Mouse (Mus musculus) CH12.LX (cell line): Measurements from ENCODE around the gene Cdk15. TPM values are rescaled to one million over a fixed set of nuclear protein-coding genes. Genes with fewer than 3 reads are reported as not detected.

Source experiments
- DNase-seq: peaks from one replicate; pipeline ENCODE4 v3.0.0-alpha.2; 2013; ENCODE audit errors: extremely low read depth
- H3K27ac ChIP-seq: 2 replicates; pipeline ENCODE4 v1.5.1; 2012; ENCODE audit warnings: low read depth, mild to moderate bottlenecking, control low read depth, moderate library complexity; ENCODE audit not compliant: insufficient read depth
- H3K27me3 ChIP-seq: replicated peaks from 2 replicates; pipeline ENCODE3; 2012; ENCODE audit warnings: inconsistent platforms
- H3K36me3 ChIP-seq, 2 experiments: replicated peaks in 1 of 2; 2 replicates each; pipeline versions ENCODE3 to v1.6.1; 2012; ENCODE audit warnings: inconsistent platforms in 1 of 2, low read length in 1 of 2, mild to moderate bottlenecking in 1 of 2, mixed read lengths in 1 of 2, moderate library complexity in 1 of 2; ENCODE audit not compliant: control insufficient read depth in 1 of 2, insufficient read depth in 1 of 2
- H3K4me1 ChIP-seq, 2 experiments: 2 replicates each; pipeline ENCODE4 v1.6.1; 2012; ENCODE audit warnings: inconsistent platforms in 1 of 2, moderate library complexity in 1 of 2; ENCODE audit not compliant: insufficient read depth in 2 of 2, control insufficient read depth in 1 of 2
- H3K4me2 ChIP-seq: 2 replicates; pipeline ENCODE4 v1.6.1; 2012; ENCODE audit warnings: low read depth, mild to moderate bottlenecking, control low read depth; ENCODE audit not compliant: poor library complexity, insufficient read depth, severe bottlenecking
- H3K4me3 ChIP-seq, 3 experiments: fragments of 150-350 bp in 1 of 3; sonication (generic) in 1 of 3; replicated peaks in 1 of 3; 2 replicates each; pipeline versions ENCODE3 to v1.5.1; 2011 to 2012; ENCODE audit warnings: low read depth in 2 of 3, low read length in 2 of 3, mild to moderate bottlenecking in 2 of 3, moderate library complexity in 2 of 3, control low read depth in 1 of 3, improper control_type of control experiment in 1 of 3, inconsistent platforms in 1 of 3, mixed read lengths in 1 of 3; ENCODE audit not compliant: poor library complexity in 1 of 3
- H3K79me2 ChIP-seq: replicated peaks from 2 replicates; pipeline ENCODE4 v1.6.1; 2012; ENCODE audit warnings: mild to moderate bottlenecking, moderate library complexity; ENCODE audit not compliant: control insufficient read depth, poor library complexity, insufficient read depth, severe bottlenecking; ENCODE audit errors: extremely low read depth
- H3K9ac ChIP-seq: 2 replicates; pipeline ENCODE4 v1.6.1; 2012; ENCODE audit warnings: low read depth, mild to moderate bottlenecking, control low read depth, moderate library complexity; ENCODE audit not compliant: insufficient read depth
- H3K9me3 ChIP-seq: replicated peaks from 2 replicates; pipeline ENCODE3; 2012; ENCODE audit warnings: low read length, inconsistent platforms, mixed read lengths
- CTCF ChIP-seq, 2 experiments: IDR thresholded peaks in 1 of 2; conservative IDR thresholded peaks in 1 of 2; 2 replicates each; pipeline ENCODE4 v1.5.1; 2011 to 2012; ENCODE audit warnings: low read depth in 2 of 2, low read length in 2 of 2, improper control_type of control experiment in 1 of 2, inconsistent platforms in 1 of 2, mild to moderate bottlenecking in 1 of 2, moderate library complexity in 1 of 2
- E2F4 ChIP-seq: IDR thresholded peaks from 2 replicates; pipeline ENCODE4 v1.6.1; 2011; ENCODE audit warnings: low read depth, low read length, improper control_type of control experiment; ENCODE audit not compliant: insufficient replicate concordance
- ETS1 ChIP-seq: conservative IDR thresholded peaks from 2 replicates; pipeline ENCODE4 v1.6.1; 2012; ENCODE audit warnings: low read depth, mild to moderate bottlenecking, inconsistent platforms, low read length, improper control_type of control experiment, moderate library complexity
- GABPA ChIP-seq: IDR thresholded peaks from 2 replicates; pipeline ENCODE4 v1.6.1; 2012; ENCODE audit warnings: low read depth, low read length, improper control_type of control experiment, inconsistent platforms; ENCODE audit not compliant: insufficient replicate concordance
- HCFC1 ChIP-seq: IDR thresholded peaks from 2 replicates; pipeline ENCODE4 v1.6.1; 2012; ENCODE audit warnings: low read depth, mild to moderate bottlenecking, inconsistent platforms, low read length, improper control_type of control experiment
- IRF4 ChIP-seq: IDR thresholded peaks from 2 replicates; pipeline ENCODE4 v1.6.1; 2014; ENCODE audit warnings: low read depth, mild to moderate bottlenecking, inconsistent platforms, low read length, improper control_type of control experiment
- JUN ChIP-seq: IDR thresholded peaks from 2 replicates; pipeline ENCODE4 v1.6.1; 2011; ENCODE audit warnings: low read depth, mild to moderate bottlenecking, low read length, improper control_type of control experiment, moderate library complexity; ENCODE audit not compliant: insufficient read depth
- MAFK ChIP-seq: IDR thresholded peaks from 2 replicates; pipeline ENCODE4 v1.6.1; 2011; ENCODE audit warnings: low read length, improper control_type of control experiment; ENCODE audit not compliant: insufficient replicate concordance
- MAX ChIP-seq: IDR thresholded peaks from 2 replicates; pipeline ENCODE4 v1.6.1; 2011; ENCODE audit warnings: low read length, improper control_type of control experiment
- MAZ ChIP-seq: IDR thresholded peaks from 2 replicates; pipeline ENCODE4 v1.6.1; 2012; ENCODE audit warnings: low read depth, mild to moderate bottlenecking, inconsistent platforms, low read length, improper control_type of control experiment, moderate library complexity
- MYC ChIP-seq: IDR thresholded peaks from 2 replicates; pipeline ENCODE4 v1.6.1; 2011; ENCODE audit warnings: low read depth, mild to moderate bottlenecking, improper control_type of control experiment, low read length
- NELFE ChIP-seq: IDR thresholded peaks from 2 replicates; pipeline ENCODE4 v1.6.1; 2011; ENCODE audit warnings: low read depth, low read length, improper control_type of control experiment
- POLR2A ChIP-seq: IDR thresholded peaks from 2 replicates; pipeline ENCODE4 v1.6.1; 2011; ENCODE audit warnings: low read depth, mild to moderate bottlenecking, improper control_type of control experiment, low read length
- POLR2AphosphoS2 ChIP-seq: IDR thresholded peaks from 2 replicates; pipeline ENCODE4 v1.6.1; 2011; ENCODE audit warnings: low read depth, low read length, improper control_type of control experiment
- RAD21 ChIP-seq: IDR thresholded peaks from 2 replicates; pipeline ENCODE4 v1.6.1; 2011; ENCODE audit warnings: low read depth, mild to moderate bottlenecking, low read length, improper control_type of control experiment, moderate library complexity
- RCOR1 ChIP-seq: conservative IDR thresholded peaks from 2 replicates; pipeline ENCODE4 v1.6.1; 2012; ENCODE audit warnings: low read depth, mild to moderate bottlenecking, inconsistent platforms, low read length, improper control_type of control experiment
- SIN3A ChIP-seq: IDR thresholded peaks from 2 replicates; pipeline ENCODE4 v1.6.1; 2012; ENCODE audit warnings: low read length, improper control_type of control experiment, inconsistent platforms
- TCF12 ChIP-seq: IDR thresholded peaks from 2 replicates; pipeline ENCODE4 v1.6.1; 2014; ENCODE audit warnings: low read depth, mild to moderate bottlenecking, inconsistent platforms, low read length, improper control_type of control experiment
- USF2 ChIP-seq: conservative IDR thresholded peaks from 2 replicates; pipeline ENCODE4 v1.6.1; 2011; ENCODE audit warnings: low read depth, low read length, improper control_type of control experiment
- ZC3H11A ChIP-seq: IDR thresholded peaks from 2 replicates; pipeline ENCODE4 v1.6.1; 2012; ENCODE audit warnings: low read depth, mild to moderate bottlenecking, inconsistent platforms, low read length, improper control_type of control experiment
- ZNF384 ChIP-seq: IDR thresholded peaks from 2 replicates; pipeline ENCODE4 v1.6.1; 2012; ENCODE audit warnings: low read depth, low read length, improper control_type of control experiment, inconsistent platforms
- dilution Hi-C: fragments of 300-500 bp; cut with MboI; formaldehyde crosslinking; loops from 2 replicates; pipeline ENCODE4 v1.14.3; 2020; ENCODE audit warnings: low sequenced_read_pairs; ENCODE audit not compliant: extremely low pct_unique_long_range_greater_than_20kb, extremely low pct_ligation_motif_present
- in situ Hi-C: fragments of 300-500 bp; cut with MboI; formaldehyde crosslinking; loops from 3 replicates; pipeline ENCODE4 v1.14.3; 2019; ENCODE audit warnings: low sequenced_read_pairs, low pct_ligation_motif_present, low pct_unique_long_range_greater_than_20kb, mixed read lengths
- polyA plus RNA-seq: library from polyadenylated mRNA; unstranded; fragments of >175 nt; gene quantifications from 2 replicates; pipeline ENCODE4 v1.2.1, GENCODE M21; 2012; ENCODE audit warnings: low read depth; ENCODE audit not compliant: insufficient read length
- total RNA-seq, 2 experiments: library from RNA; depleted of rRNA; stranded (reverse); fragments of 300-350 nt in 1 of 2; fragments of >200 nt in 1 of 2; gene quantifications; 2 replicates each; pipeline ENCODE4 v1.2.3; 2012 to 2014

The Cdk15 gene
- total and polyA plus RNA-seq, 3 experiments: 0.13 TPM; not detected in 2

- Histone ChIP-seq H3K4me3 (no peak overlapping the region), H3K79me2 (no peaks in the 10 kb centered on the region)
- dilution Hi-C loops: no loop called here
- TF ChIP-seq SIN3A (no peak), ZNF384 (no peak), HCFC1 (no peak), POLR2A (no peak), GABPA (no peak), ZC3H11A (no peak), JUN (no peak), MYC (no peak), RCOR1 (no peak), MAX (no peak)
- TF ChIP-seq, all 38 proteins: peak for 0
- no peak overlapping the region for H3K27ac ChIP-seq
- H3K9ac ChIP-seq: no peak overlapping the region
- no peak overlapping the region for H3K4me2 ChIP-seq
- no peaks in the 10 kb centered on the region for H3K36me3 ChIP-seq
- peaks cover 3% of the 10 kb centered on the region for H3K9me3 ChIP-seq
- no peak for DNase-seq
- H3K27me3 ChIP-seq: no peaks in the 10 kb centered on the region
- peaks cover 8 to 16% of the 10 kb centered on the region in 2 experiments for H3K4me1 ChIP-seq
- in situ Hi-C loops: no loop called here
These were observed 137.9 kb downstream of the Cdk15 start for GRCm38 (mm10) chr1:59394616-59395015.

GRCm38 (mm10) chr1:59395992-59396391 lies 139.3 kb downstream of the Cdk15 start:
- dilution Hi-C loops: no loop called here
- H3K9me3 ChIP-seq: peaks cover 3% of the 10 kb centered on the region
- TF ChIP-seq E2F4 (no peak), CTCF (conservative IDR thresholded peaks at IDR 0.05 in 1 of 2, IDR thresholded peaks at IDR 0.05 in 1 of 2; ENCODE audit: low read depth in 2 of 2, low read length in 2 of 2) (no peak), USF2 (no peak), RAD21 (no peak), ETS1 (no peak), POLR2AphosphoS2 (no peak), SIN3A (no peak), HCFC1 (no peak), MAZ (no peak), IRF4 (no peak), MAFK (no peak), POLR2A (no peak), TCF12 (no peak), NELFE (no peak)
- H3K79me2 ChIP-seq: no peaks in the 10 kb centered on the region
- H3K27me3 ChIP-seq: no peaks in the 10 kb centered on the region
- H3K4me2 ChIP-seq: no peak overlapping the region
- no peak overlapping the region for H3K9ac ChIP-seq
- H3K4me3 ChIP-seq: no peak overlapping the region
- peaks cover 8 to 16% of the 10 kb centered on the region in 2 experiments for H3K4me1 ChIP-seq
- in situ Hi-C loops: no loop called here
- no peaks in the 10 kb centered on the region for H3K36me3 ChIP-seq
- H3K27ac ChIP-seq: no peak overlapping the region
- no peak for DNase-seq
